Mouse (Mus musculus) G1E (cell line): ENCODE results near the gene Spata5.

Source experiments
- CTCF ChIP-seq: IDR thresholded peaks from 2 replicates; pipeline ENCODE4 v1.5.1; 2012; ENCODE audit warnings: low read depth, low read length, inconsistent platforms, mixed read lengths
- GATA1 ChIP-seq: IDR thresholded peaks from 2 replicates; pipeline ENCODE4 v1.6.1; 2012; ENCODE audit warnings: borderline replicate concordance, low read length, inconsistent platforms, mixed read lengths
- POLR2AphosphoS5 ChIP-seq: IDR thresholded peaks from 2 replicates; pipeline ENCODE4 v1.6.1; 2012; ENCODE audit warnings: low read depth, low read length, inconsistent platforms; ENCODE audit not compliant: insufficient replicate concordance
- TAL1 ChIP-seq: conservative IDR thresholded peaks from 2 replicates; pipeline ENCODE4 v1.6.1; 2012; ENCODE audit warnings: low read depth, low read length, inconsistent platforms, mixed read lengths

GRCm38 (mm10) chr3:37553371-37554033 is 133.8 kb downstream of the Spata5 start:
- TF ChIP-seq CTCF (no peak), TAL1 (peak; percentile 92), POLR2AphosphoS5 (no peak), GATA1 (no peak)
